Mouse (Mus musculus) natural killer cell, adult 2 months (primary cell): Measurements from ENCODE around the gene Insig1.
A peak's percentile ranks its signal among the peaks of the same experiment; 100 is the strongest.

ENCODE experiments used
- DNase-seq, 2 experiments: peaks; one replicate each; pipeline ENCODE4 v3.0.0; 2022; ENCODE audit warnings: low spot score in 2 of 2

Gene Insig1

DNA sequence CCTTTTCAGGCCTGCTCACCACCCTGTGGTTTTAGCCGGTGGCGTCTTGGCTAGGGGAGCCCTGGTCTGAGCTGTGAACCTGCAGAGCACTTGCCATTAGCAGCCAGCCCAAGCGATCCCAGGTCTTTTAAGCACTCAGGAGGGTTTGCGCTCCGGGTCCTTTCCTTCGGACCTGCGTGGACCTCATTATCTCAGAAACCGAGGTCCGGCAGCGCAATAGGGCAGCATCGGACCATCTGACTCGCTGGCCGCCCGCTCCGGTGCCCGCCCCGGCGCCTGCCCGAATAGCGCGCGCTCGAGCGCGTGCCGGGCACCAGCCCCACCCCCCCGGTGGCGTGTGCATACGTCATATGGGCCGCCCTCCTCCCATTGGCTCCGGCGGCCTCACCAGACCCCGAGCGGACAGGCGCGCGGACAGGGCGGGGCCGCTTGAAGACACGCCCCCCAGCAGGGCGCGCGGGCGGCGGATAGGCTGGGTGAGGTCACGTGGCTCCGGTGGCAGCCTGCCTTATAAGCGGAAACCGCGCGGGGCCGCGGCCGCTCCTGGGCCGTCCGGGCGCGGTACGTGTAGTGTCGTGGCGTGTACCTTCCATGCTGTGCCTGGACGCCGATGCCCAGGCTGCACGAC, at the start of gene Insig1:
Gene Insig1 (plus strand): TSS at position 536 of the 628 bp plus-strand sequence.
- peak; percentile 98 for DNase-seq

DNA sequence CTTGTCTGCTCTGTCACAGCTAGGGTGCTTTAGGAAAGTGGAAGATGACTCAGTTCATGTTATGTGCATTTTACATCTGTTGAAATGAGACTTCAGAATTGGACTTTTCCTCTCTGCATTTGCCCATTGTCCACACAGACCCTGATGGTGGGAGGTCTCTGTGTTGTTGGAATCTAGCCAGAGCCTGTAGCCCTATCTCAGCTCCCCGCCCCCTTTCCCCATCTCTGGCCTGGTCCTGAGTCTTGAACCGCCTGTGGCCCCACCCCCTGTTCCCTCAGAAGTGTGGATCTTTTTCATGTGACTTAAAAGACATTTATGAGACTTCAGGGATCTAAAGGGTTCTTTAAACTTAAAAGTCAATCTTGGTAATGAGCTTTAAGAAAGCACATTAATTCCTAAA, 47.7 kb upstream of the Insig1 start:
- DNase-seq: no peak

DNA sequence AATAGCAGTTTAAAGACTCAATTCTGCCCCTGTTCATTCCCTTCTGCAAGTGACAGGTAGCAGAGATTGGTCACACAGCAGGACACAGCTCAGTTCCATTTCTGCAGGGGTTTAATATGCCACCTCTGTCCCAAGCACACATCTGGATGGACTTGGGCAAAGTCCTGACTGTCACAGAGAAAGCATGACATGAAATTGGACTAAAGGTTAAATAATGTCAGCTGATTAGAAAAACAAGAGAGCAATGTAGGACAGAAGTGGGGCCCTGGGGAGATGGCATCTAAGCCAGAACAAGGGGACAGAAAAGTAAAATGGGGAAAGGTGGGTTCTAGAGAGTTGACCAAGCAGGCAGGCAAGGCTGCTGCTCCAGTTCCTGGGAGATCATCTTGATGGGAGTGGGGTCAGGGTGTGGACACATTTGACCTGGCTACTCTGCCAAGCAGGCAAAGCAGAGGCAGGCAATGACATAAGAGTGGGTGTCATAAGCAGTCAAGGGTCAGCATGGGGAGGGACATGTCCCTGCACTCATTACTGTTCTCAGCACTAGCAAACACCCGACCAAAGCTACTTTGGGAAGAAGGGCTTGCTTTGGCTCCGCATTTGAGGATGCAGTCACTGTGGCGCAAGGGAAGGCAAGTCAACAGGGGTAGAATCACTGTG, 39.5 kb upstream of the Insig1 start:
- no peak for DNase-seq

DNA sequence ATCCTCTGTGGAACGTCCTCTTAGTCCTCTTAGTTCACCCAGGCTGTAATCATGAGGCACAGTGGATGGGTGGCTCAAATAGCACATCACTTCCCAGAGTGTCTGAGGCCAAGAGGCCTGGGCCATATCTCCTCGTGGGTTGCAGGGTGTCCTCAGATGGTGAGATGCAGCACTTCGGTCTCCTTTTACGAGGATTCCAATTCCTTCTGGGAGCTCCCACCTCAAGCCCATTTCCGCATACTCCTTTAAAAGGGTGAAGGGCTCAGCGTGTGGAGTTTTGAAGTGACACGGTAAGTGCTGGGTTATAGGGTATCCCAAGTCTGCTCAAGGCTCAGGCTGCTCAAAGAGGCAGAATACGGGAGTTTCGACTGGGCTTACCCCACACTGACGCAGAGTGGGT, 38.3 kb upstream of the Insig1 start:
- no peak for DNase-seq

DNA sequence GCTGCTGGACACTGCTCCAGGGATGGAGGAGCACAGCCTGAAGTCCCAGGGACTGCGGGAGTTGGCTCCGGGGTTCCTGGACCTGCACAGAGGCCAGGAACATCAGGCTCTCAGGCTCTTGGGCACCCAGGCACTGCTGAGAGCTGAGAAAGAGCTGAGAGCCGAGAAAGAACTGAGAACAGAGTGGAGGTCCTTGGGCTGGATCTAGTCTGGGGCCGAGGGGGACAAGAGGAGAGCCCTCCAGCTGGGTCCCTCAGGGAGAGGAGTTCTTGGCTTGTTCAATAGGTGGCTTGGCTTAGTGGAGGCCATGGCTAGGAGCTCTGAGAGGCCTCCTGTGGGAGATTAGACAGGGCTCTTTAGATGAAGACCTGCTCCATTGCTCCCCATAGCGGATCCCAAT, 37.9 kb upstream of the Insig1 start:
- DNase-seq: no peak

DNA sequence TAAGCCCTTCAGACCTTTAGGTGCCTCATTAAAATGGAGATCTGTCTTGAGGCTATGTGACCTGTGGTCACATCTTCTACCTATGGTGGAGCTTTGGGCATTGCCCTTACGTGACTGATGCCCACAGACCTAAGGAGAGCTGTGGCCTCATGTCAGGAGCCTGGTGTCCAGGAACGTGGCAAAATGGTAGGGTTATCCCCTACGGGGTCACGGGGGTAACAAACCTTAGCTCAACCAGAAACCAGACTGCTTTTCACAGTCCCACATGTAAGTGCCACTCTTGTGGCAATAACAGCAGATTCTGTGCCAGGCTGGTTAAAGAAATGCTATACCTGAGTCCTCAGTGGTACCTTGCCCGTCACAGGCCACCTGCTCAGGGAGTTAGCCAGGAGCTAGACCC, 37.3 kb upstream of the Insig1 start:
- no peak for DNase-seq

DNA sequence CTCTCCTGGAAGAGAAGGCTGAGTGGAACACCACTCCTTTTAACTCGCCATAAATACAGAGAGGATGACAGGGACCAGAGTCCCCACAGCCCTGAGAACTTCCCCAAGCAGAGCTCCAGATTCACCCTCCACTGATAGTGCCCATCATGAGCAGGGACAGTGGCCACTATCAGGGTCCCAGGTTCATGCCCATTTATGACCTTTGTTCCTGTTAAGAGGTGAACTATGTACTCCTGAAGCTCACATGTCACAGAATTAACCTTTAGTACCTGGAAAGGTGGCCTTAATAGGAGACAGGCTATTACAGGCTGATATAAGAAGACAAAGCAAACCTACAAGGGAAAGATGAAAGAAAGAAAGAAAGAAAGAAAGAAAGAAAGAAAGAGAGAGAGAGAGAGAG, 35.2 kb upstream of the Insig1 start:
- DNase-seq: no peak

DNA sequence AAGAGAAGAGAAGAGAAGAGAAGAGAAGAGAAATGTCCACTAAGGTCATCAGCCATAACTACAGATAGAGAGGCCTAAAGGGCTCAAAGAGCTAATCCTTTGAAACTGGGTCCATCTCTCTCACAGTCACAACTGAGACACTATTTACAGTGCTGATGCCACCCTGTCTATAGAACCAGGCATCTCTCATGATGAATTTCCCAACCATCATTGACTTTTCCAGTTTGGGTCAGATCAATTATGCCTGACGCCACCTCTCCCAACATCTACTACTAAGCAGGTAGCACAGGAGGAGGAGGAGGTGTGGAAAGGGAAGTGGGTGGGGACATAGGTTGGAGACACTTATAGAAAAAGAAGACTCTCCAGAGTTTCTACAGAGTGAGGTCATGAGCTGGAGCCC, 34.6 kb upstream of the Insig1 start:
- no peak for DNase-seq

DNA sequence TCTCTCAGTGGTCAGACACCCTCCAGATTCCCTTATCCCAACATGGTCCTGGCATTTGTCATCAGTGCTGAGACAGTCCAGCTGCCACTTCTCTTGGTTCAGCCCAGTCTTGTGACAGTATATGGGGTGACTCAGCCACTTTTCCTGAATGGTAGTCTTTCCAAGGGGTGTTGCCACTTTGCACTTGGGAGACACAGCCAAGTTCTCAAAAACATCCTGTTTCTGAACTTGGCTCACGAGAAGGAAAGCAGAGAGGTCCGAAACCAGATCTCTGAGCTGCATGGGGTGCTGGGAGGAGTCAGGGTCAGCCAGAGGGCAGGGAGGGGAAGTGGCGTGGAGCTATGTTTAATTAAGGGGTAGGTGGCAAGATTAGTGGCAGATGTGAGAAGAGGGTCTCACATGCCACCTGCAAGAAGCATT, 34.0 kb upstream of the Insig1 start:
- DNase-seq: no peak

DNA sequence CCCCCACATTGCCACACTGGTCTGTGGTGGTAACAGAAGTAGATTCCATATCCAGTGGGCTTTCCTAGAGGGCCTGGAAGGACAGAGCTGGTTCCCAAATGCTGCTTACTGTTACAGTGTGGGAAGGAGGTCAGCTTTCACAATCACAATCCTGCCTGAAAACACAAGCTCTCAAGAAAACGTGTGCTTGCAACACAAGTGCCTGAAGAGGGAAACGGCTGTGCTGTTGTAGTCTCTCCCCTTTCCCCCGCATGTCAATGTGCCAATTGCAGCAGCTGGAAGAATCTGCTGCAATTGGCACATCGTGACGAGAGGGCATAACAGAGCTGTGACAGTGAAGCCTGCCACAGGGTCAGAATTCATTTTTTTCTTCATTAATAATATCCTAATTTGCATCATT, 33.5 kb upstream of the Insig1 start:
- no peak for DNase-seq

DNA sequence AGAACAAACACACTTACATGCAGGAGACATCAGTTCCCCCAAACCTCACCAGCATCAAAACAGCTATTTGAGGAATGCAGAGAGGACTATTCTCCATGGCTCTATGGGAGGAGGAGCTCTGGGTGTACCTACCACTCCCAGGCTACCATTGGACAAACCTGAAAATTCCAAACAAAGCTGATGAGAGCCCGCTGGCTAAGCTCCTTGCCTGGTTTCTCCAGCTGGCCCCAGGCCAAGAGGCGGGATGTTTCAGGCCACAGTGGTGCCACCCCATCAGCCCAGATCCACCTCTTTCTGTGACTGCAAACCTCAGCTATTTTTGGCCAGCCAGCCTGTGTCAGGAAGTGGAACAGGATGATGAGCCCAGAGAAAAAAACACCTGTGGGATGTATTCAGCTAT, 33.0 kb upstream of the Insig1 start:
- DNase-seq: no peak

DNA sequence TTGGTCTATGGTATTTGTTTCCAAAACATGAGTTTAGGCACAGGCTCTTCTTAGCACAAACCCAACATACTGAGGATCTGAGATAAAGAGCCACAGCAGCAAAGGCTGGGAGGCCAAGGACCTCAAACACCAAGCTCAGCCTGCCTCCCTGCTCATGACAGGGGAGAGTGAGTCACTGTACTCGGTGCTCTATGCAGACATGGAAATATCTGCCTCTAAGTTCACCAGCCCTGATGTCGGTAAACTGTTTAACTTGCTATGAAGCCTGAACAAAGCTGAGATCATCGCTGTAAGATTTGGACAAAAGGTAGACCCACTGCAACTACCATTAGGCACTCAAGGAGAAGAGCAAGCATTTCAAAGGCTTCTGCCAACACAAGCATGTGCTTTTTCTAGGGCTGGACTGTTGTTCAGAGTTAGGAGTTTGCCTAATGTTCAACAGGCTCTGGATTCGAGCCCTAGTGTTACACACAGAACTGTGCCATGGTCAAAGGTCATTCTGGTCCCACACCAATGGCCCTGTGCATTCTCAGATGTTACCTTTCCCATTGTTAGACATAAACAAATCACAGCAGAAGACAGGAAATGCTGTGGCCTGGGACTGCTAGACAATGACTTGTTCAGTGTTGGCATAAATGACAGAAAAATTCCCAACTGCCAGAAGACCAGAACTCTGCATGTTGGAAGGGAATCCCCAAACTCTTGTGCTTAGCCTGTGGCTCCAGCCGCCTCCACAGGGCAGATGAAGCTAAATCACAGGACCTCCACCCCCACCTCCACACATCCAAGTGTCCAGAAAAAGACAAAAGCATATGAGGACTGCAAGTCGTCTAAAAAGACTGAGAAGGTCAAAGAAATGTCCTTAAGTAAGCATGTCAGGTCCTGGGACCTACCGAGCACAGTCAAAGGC, 31.2 kb upstream of the Insig1 start:
- DNase-seq: no peak

DNA sequence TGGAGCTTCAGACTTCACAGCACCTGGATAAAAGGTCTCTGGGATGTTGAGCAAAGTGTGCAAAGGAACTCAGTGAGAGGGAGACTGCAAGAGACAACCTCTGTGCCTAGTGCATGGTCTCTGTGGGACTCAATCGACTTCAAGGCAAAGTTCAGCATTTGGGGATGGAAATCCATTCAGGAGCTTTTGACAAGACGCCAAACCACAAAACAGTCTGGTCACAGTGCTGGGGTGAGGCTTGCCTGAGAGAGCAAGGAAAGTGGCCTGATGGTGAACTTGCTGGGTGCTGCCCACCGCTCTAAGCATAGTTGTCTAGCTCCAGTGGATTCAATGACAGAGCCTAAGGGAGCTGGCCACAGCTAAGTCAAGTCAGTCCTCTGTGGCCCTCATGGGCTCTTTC, 30.4 kb upstream of the Insig1 start:
- DNase-seq: no peak

DNA sequence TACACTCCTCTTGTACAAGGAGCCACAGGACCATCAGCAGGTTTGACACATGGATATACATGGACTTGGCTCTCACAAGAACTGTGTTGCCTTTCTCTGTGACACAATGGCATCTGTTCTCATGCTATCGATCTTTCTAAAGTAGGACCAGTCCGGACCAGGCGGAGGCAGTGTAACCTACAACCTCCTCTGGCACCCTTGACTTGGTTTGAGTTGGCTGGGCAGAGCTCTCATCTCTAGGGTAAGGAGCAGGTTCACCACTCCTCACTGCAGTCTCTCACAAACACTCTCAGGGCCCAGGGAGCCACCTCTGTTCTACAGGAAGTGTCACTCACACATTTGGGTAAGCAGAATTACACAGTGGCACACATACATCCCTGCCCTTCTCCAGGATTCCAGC, 29.1 kb upstream of the Insig1 start:
- no peak for DNase-seq

DNA sequence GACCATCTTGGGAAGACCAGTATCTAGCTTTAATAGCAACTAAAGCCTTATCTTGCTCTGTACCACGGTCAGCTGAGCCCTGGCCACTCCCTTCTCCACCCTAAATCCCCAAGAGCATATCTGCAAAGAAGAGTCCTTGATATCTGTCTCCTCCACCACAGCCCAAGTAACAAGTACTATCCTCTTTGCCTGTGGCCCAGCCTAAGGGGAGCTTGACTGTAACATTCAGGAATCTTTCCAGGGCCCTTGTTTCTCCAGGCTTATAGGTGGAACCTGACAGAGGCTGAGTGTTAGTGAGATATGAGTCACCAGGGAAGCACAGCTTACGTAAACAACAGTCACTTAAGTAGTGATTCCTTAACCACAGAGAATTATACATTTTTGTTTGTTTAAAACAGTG, 28.4 kb upstream of the Insig1 start:
- no peak for DNase-seq

DNA sequence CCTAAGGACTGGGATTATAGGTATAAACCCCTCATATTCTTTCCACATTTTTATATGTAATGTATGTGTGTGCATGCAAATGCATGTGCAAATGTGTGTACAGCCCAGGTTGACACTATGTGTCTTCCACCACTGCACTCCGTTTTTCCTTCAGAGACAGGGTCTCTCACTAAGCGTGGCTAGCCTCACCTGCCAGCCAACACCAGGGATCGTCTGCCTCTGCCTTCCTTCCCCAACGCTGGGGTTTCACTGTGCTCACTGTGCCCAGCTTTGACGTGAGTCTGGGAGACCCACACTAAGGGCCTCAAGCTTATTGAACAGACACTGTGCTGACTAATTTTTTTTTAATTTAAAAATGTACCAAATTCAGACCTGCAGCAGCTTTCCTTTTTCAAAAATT, 27.8 kb upstream of the Insig1 start:
- no peak for DNase-seq

DNA sequence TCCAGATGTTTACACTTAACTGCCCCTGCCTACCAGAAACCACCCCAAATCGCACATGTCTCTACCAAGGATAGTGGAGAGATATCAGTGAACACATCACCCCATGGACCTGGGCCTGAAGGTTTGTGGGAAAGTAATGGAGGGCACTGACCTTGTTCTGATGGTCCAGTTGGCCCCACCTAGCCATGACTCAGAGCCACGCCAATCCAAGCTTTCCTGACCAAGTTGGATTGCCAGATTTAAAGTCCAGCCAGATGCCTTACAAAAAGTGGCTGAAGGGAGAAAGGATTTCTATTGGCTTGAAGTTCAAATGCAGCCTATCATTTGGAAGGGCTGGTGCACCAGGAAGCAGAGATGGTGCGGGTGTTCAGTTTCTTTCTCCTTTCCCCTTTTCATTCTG, 24.2 kb upstream of the Insig1 start:
- no peak for DNase-seq

DNA sequence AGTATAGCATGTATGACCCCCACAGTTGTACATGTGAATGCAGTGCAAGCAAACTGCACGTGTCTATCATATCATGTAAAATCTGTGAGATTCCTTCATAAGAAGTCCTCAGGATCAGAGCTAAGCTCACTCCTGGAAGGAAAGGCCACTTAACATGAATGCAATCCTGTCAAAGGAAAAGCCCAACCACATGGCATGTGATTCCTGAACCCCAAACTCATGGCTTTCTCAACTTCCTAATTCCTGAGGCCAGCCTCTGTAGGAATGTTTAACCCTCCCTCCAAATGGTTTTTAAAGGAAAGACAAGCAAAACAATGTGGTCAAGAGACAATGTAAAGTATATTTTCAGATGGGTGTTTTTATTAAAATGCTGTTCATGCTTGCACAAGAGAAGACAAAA, 23.2 kb upstream of the Insig1 start:
- DNase-seq: no peak

DNA sequence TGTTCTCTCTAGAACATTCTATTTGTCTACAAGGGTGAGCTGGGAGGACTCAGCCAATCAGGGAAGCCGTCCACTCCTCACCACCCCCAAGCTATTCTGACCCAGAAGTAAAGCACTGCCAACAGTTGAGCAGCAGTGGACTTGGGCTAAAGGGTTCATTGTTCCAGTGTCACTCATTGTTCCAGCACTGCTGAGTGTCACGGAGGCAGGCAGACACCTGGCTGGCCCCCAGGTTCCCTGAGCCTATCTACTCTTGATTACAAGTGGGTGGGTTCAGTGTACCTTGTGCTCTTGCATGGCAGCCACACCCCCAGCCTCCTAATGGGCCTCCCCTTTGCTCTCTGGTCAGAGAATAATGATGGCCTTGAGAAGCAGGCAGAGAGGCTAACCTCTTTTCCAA, 15.7 kb upstream of the Insig1 start:
- DNase-seq: no peak

DNA sequence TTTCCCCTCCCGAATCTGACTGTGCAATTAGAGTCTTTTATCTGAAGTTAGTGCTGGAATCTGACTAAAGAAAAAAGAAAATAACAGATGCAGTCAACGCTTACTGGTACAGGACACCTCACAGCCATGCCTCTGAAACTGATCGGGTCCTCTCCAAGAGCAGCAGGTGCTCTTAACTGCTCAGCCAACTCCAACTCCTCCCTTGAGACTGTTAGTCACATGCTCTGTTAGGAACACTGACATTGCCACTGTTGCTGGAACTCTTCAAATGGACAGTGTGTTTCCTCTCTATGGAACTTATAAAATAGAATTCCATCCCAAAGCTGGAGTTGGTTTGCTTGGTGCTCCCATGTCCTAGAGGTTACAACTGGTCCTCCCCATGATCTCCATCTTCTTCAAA, 14.3 kb upstream of the Insig1 start:
- DNase-seq: no peak

DNA sequence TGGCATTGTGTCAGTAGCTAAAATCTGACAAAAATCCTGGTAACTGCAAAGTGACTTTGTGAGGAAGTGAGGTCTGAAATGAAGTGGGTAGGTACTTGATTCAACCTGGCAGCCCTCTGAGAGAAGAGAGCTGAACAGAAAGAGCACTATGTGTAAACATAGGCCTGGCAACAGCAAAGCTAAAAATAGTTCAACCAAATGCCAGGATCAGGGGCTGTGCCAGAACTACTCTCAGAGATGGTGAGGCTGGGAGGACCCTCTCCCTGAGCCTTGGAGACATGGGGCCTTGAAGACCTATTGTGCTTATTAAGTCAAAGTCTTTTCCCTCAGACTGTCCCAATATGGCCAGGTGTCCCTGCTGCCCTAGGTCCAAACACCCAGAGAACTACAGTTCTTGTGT, 10.7 kb upstream of the Insig1 start:
- DNase-seq: no peak

DNA sequence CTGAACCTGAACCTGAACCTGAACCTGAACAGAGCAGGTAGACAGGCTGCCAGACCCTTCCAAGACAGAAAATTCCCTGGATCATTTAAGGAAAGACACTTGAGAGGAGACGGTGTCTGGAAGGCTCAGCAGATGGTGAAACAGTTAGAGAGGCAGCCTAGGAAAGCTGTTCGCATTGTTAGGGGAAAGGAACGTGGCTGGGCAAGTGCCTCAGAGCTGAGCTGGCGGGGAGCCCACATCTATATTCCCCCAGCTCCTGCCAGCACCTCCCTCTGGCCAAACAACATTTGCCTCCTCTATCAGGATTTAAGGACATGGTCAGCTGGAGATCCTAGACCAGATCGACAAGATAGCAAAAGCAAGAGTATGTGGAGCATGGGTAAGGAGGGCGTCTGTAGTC, 10.2 kb upstream of the Insig1 start:
- no peak for DNase-seq
